Mouse (Mus musculus) C2C12 (cell line): ENCODE data around the gene Mmp17.
"Not testable (repeated sequence)": the region's sequence is repeated elsewhere in the genome, so short reads cannot be mapped to it uniquely, and the experiment has no call there.

Source experiments
- CEBPB ChIP-seq: IDR thresholded peaks from one replicate; pipeline ENCODE4 v1.6.1; 2011; ENCODE audit warnings: low read depth, mild to moderate bottlenecking, control low read depth, moderate library complexity
- CTCF ChIP-seq: IDR thresholded peaks from one replicate; pipeline ENCODE4 v1.5.1; 2011; ENCODE audit not compliant: control insufficient read depth, insufficient read depth, insufficient read length
- MAX ChIP-seq: IDR thresholded peaks from one replicate; pipeline ENCODE4 v1.6.1; 2011; ENCODE audit warnings: mild to moderate bottlenecking, control low read depth
- MYOD1 ChIP-seq: IDR thresholded peaks from one replicate; pipeline ENCODE4 v1.6.1; 2011; ENCODE audit warnings: low read depth; ENCODE audit not compliant: control insufficient read depth, insufficient read length
- MYOG ChIP-seq: IDR thresholded peaks from one replicate; pipeline ENCODE4 v1.6.1; 2011; ENCODE audit not compliant: control insufficient read depth, insufficient read length; ENCODE audit errors: extremely low read depth
- USF1 ChIP-seq: IDR thresholded peaks from one replicate; pipeline ENCODE4 v1.6.1; 2011; ENCODE audit warnings: low read depth, mild to moderate bottlenecking, control low read depth, moderate library complexity

DNA sequence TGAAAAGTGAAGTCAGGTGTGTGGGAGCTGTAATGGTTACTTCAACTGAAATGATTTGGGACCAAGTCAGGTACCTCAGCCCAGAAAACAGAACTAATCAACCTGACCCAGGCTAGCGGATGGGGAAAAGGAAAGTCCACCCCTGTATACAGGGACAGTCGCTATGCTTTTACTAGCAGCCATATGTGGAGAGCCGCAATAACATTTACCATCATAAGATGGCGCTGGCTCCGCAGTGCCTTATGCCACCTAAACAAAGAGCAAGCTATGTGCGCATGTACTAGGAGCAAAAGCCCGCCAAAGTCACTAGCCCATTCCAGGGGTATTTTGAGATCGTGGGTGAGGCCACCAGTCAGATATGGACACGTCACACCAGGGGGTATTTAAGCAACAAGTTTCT, 36.6 kb downstream of the Mmp17 start:
- TF ChIP-seq MAX, CTCF, USF1, CEBPB, MYOD1, MYOG: not testable (repeated sequence)
